Mouse (Mus musculus) urinary bladder, postnatal 10 days (tissue): ENCODE data around the gene Lrpap1.

ENCODE experiments used
- DNase-seq: peaks from one replicate; pipeline ENCODE4 v3.0.0; 2022; ENCODE audit warnings: low spot score

Gene Lrpap1

DNA sequence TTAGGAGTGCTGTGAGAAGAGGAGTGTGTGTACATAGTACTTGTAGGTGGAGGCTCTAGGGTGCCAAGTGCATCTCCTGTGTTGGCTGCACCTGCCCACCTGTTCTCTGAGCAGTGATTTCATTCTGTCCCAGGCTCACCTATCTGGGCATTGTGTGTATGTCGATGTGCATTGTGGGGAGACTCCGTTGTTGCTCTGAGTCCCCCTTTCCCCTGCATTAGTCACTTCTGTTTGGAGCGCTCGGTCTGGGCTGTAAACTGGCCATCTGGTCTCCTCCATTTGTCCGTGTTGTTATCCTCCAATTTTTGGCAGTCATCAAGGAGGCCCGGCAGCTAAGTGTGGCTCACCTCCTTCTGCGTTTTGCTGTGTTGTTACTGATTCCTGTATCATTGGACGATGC is 14.5 kb upstream of the Lrpap1 start:
- no peak for DNase-seq

- DNase-seq: no peak
Observed at GRCm38 (mm10) chr5:35118418-35118817, 12.9 kb upstream of the Lrpap1 start.

- no peak for DNase-seq
Observed at GRCm38 (mm10) chr5:35117633-35118032, 12.1 kb upstream of the Lrpap1 start.

DNA sequence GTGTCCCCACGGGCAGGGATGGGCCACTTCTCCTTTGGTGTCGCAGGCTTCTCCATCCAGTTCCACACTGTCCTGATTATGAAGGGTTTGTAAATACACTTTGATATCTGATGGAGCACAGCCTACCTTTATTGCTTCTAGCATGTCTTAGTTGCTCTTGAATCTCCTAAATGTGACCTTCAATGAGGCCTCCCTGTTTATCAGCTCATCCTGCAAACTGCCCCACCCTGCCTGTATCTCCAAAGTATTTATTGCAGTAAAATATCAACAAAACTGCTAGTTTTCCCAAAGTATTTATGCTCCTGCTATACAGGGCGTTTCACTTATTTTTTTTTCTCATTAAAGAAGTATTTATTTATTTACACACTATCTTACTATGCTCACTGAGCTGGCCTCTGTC is 10.4 kb upstream of the Lrpap1 start:
- DNase-seq: no peak

DNA sequence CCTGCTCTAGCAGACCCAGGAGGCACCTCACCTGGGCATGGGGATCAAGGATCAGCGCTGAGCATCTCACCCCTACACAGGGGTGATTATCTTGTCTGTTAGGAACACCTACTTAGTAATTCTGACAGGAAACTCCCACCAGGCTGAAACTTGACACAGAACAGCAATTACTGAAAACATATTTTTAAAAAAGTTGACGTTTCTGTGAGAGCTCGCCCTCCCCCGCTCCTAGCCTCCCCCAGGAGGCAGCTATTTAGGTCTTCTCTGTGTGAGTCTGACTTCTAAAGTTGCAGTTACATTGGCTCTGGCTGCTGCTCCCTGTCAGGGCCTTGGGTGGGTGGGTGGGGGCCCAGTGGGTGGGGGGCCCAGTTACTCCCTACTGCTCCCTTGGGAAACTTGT is 6.9 kb upstream of the Lrpap1 start:
- no peak for DNase-seq

DNA sequence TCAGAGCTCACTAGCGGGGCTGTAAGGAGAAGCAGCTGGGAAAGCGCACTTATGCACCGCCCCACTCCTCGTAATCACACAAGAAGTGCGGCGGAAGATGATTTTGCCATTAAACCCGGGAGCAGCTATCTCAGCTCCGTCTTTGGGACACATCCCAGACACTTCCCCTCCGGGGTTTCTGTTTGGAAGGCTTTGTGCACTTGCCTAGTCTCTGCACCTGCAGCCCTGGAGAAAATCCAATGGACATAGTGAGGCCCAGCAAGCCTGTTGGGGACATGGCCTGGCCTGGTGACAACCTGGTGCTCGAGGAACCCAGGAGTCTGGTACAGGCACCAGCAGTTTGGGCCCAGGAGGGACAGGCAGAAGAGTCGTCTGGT is 344 bp upstream of the Lrpap1 start:
- DNase-seq: no peak

DNA sequence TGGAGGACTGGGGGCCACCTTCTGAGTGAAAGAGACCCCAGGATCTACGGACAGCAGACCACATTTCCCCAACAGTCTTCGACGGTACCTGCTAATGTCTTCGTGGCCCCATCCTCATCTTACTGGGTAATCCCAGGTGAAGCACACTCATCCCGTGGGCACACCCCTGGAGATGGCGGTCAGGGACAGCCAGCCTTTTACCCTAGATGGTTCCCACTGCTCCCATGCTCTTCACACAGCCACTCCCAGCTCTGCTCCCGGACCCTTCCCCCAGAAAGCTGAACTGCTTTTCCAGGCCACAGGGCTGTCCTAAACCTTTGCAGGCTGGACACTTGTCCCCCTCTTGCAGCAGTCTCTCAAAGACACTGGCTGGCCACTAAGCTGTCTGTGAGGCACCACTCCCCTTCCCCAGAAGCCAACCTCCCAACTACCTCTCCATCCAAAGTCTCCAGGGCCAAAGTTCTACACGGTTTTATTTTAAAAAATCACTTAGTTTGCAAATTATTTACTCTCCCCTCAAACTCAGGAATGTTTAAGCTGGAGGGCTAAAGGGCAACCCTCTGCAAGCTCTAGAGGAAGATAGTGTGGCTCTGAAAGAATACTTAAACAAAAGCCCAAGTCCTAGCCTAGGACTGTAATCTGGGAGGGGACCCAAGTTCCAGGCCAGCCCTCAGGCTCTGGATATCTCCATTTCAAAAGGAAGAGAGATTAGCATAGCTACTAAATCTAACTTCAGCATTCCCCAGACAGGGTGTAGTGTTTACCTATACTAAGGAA is 1.2 kb downstream of the Lrpap1 start:
- no peak for DNase-seq

- DNase-seq: no peak
Observed at GRCm38 (mm10) chr5:35103528-35103927, 2.0 kb downstream of the Lrpap1 start.

DNA sequence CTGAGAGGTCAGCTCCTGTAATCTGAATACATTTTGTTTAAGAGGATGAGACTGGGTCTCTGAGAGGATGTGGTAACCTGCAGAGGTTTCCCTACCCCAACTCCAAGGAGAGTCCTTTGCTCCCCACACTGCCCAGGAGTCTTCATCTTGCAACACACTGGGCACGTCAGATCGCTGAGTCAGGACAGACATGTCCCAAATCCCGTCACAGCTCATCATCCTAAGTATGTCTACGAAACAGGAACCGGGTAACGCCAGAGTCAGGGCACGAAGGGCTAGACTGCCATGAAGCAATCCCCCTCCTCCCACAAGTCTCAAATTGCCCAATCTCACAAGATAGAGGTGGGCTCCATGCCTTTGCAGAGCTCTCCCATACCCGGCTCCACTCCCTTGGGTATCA is 2.5 kb downstream of the Lrpap1 start:
- DNase-seq: no peak

- DNase-seq: no peak
Observed at GRCm38 (mm10) chr5:35091636-35092035, 13.9 kb downstream of the Lrpap1 start.

- no peak for DNase-seq
Observed at GRCm38 (mm10) chr5:35089614-35089963, 16.0 kb downstream of the Lrpap1 start.

DNA sequence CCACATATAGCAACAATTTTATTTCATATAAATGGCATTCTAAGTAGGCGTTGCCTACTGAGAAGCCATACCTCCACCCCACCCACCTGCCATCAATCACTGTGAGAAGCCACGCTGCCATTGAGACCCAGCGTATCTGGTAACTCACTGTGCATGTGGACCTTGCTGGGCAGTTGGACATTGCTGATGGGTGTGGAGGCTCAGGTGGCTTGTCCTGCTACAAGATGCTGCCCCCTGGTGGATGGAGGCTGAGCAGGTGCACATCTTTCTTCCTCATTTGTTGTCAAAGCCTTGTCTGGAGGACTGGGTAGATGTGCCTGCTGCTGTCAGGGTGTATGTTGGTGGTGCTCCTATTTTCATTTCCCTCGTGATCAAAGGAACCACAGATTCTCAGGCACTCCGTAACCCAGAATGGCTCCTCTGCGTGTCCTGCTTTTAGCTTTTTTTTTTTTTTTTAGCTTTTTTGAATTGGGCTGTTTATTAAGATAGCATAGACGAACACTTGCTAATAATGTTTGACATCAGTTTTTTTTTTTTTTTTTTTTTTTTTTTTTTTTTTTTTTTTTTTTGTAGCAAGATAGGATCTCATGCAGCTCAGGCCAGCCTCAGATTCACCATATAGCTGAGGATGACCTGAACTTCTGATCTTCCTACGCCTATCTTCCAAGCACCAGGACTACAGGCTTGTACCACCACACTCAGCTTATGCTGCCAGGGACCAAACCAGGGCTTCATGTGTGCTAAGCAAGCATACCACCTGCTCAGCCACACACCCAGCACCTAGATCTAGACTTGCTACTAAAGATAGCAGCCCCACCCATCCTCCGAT is 16.6 kb downstream of the Lrpap1 start:
- DNase-seq: no peak

- DNase-seq: no peak
Observed at GRCm38 (mm10) chr5:35084913-35085312, 20.7 kb downstream of the Lrpap1 start.

DNA sequence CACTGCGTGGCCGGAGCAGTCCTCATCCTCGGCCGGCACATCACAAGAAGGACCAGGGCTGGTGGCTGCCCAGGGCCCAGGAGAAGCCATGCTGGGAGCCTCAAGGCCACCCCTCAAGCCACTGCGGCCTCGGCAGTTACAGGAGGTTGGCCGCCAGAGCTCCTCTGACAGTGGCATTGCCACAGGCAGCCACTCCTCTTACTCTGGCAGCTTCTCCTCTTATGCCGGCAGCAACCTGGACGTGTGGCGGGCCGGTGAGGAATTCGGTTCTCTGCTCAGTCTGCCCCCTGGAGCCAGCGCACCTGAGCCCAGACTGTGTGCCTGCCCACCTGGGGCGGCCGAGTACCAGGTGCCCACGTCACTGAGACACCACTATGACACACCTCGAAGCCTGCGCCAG is 26.5 kb downstream of the Lrpap1 start:
- no peak for DNase-seq

DNA sequence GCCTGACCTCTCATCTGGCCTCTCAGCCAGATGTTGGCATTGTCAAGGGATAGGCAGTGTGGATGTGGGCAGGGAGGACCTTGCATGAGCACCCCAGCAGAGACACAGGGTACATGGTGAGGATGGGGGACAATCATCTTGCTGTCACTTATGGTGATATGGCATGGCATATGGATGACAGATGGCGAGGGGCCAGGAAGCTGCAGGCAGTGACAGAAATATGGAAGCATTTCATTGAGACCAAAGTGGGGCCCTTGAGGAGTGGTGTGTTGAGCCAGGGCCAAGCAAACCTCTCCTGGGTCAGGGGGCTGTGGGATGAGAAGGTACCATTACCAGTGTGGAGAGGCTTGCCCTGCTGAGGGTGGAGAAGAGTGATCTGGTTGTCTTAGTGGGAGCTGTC is 29.2 kb downstream of the Lrpap1 start:
- no peak for DNase-seq

GRCm38 (mm10) chr5:35073992-35074391 is 31.6 kb downstream of the Lrpap1 start:
- no peak for DNase-seq

GRCm38 (mm10) chr5:35073235-35073634 is 32.3 kb downstream of the Lrpap1 start:
- DNase-seq: no peak

DNA sequence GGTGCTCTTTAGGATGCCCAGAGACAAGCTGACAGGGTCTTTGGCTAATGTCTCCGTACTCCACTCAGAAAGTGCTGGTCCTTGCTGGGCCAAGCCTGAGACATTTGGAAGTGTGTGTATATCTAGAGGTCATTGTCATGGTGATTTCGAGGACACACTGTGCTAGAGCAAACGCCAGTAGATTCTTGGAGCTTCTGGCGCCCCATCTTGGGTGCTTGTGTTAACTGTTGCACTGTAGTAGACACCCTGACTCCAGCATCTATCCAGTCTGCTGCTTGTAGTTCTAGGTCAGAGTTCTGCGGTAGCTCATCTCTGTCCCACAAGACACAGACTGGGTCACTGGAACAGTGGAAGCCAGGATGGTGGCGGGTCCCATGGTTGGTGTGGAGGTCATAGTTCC is 33.7 kb downstream of the Lrpap1 start:
- DNase-seq: no peak

GRCm38 (mm10) chr5:35070953-35071352 is 34.6 kb downstream of the Lrpap1 start:
- no peak for DNase-seq

DNA sequence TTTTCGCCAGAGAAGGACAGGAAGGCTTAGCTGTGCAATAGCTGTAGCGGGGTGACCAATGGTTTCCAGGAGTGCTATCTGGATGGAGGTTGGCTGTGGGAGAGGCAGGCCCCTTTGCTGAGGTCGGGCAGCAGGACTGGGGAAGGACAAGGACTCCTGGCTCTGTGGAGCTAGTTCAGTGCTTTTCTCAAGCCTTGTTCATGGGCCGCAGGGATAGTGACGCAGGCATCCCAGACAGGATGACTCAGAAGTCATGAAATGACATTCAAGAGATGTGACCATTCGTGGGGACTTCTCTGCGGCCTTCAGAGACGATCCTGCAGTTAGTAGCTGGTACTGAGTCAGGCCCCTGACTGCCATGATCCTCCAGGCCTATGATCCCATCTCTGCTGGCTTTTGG is 35.3 kb downstream of the Lrpap1 start:
- DNase-seq: no peak

DNA sequence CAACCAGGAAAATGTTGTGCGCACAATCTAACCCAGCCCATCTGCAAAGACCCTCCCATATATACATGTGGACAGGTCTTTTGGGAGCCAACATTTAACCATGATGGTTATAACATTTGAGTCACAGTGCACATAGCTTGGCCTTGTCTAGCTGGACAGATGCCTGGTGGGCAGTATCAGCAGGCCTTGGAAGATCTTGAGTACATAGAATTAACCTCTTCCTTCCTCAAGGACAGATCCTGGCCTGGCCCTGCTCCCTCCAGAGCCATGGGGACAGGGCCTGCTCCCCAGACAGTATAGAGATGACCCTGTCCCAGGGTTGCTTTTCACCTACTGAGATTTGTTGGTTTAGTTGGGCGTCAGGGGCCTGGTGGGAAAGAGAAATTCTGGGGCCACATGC is 35.7 kb downstream of the Lrpap1 start:
- DNase-seq: no peak

DNA sequence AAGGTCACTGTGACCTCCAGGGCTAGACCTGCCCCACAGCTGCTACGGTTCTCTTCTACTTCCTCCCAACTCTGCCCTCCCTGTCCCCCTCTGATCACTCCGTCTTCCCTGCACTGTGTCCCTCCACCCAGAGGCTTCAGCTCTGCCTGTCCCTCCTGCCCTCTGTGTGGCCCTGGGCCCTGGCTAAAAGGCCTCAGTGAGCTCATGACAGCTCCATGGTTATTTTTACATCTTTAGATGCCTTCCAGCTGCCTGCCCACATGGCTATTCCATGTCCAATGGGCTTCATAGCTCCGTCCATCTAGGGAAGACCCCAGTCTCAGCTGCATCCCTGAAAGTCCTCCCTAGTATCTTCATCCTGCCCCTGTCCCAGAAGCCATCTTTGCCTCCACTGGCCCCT is 45.5 kb downstream of the Lrpap1 start:
- no peak for DNase-seq

DNA sequence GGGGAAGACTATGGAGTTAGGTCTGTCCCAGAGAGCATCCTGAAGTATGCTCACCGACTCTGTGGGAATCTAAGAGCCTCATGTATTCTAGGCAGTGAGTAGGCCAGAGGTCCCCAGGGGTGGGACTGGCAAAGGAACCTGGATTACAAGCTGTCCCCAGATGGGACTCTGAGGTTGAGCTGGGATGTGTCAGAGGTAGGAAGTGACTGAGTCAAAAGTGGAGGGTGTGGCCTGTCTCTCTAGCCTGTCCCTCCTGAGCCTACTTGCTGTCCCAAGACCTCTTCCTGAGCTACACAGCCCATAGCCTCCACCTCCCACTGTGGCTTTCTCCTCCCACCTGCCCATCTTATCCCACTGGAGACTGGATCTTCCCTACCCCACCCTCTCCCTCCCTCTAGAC is 47.4 kb downstream of the Lrpap1 start:
- DNase-seq: no peak

DNA sequence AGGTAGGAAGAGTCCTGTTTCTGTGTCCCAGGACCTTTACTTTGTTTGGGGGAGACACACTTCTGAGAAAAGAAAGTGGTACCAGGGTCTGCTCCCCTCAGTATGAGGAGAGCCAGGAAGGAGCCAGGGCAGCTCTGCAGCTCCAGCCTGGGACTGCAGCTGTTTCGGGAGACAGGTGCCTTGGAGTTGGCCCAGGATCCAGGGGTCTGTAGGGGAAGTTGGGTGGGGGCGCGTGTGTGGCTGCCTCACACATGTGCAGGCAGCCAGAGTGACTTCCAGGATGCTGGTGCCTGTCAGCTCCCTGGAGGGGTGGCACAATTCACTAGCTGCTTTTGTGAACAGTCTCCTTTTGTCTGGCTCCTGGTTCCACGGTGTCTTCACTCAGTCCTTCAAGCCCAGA is 48.0 kb downstream of the Lrpap1 start:
- DNase-seq: no peak
